Mouse (Mus musculus) yolk sac, embryonic 10.5 days (tissue): ENCODE data around the gene Slc23a4.

Source experiments
- DNase-seq: peaks from one replicate; pipeline ENCODE4 v3.0.0-alpha.2; 2017; ENCODE audit warnings: low spot score

Gene Slc23a4

DNA sequence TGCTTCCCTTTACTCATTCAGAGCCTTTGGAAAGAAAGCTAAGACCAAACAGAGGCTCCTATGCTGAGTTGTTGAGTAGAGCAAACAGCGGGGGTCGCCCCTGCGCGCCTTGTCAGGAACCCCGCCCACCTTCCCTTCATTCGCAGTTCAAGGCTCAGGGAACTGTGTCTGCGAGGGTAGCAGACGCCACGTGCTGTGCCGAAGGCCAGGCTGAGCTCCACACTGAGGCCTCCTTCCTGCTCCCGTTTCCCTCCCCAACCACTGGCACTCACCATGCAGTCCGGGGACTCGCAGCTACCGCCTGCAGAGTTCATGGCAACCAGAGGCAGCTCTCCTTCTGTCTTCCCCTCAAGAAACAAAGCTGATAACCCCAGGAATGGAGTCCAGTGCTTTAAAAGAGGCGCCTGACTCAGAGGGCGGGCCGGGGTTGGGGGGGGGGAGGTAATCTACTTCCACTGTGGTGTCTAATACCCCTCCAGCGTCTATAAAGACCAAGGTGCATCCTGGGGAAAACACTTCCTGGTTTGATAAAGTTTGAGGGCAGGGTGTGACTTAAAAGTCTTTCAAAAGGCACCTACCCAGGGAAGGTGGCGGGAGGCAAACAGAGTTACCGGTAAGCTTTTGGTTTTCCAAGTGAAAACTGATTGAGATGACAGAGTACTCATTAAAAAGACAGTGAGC is at the start of gene Slc23a4:
TSS of gene Slc23a4 (minus strand) at position 324 of the 681 bp plus-strand sequence.
- peak; percentile 26 for DNase-seq

- no peak for DNase-seq
These were observed 45.1 kb upstream of the Slc23a4 start for GRCm38 (mm10) chr6:35033341-35033740.

- DNase-seq: no peak
These were observed 44.5 kb upstream of the Slc23a4 start for GRCm38 (mm10) chr6:35032704-35033103.

DNA sequence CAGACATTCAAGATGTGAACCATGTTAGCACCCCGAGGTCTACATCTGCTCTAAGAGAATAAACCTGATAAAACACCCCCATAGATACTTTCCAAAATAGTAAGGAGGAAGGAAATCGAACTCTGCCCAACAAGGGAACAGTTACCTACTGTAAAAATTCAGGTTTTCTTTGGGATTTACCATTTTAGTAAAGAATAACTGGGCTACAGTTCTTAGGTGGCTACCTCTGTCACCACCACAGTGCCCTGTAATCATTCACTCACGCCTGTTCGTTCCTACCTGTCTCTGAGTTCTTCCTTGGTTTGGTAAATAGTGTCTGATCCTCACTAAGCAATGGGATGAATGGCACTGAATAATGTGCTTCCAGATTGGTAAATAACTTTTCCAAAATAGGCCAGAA is 42.6 kb upstream of the Slc23a4 start:
- no peak for DNase-seq

GRCm38 (mm10) chr6:35030226-35030625 is 42.0 kb upstream of the Slc23a4 start:
- DNase-seq: no peak

DNA sequence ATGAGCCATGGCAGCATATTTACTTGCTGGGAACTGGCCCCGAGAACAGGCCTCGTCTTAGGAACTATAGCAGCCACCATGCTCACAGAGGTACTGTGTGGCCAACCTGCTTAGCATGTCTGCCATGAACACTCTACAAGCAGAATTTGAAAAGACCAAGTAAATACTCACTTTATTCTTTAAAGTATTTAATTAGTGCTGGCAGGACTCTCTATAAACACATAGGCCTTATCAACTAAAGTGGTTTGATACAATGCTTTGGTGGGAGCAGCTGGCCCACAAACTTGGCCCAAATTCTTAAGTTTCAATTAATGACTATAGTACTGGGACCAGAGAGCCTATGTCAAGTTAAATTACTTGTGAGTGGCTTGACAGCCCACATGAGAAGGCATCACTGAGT is 39.8 kb upstream of the Slc23a4 start:
- no peak for DNase-seq

GRCm38 (mm10) chr6:35027257-35027656 is 39.1 kb upstream of the Slc23a4 start:
- no peak for DNase-seq

GRCm38 (mm10) chr6:35016624-35017023 is 28.4 kb upstream of the Slc23a4 start:
- no peak for DNase-seq

- no peak for DNase-seq
These were observed 23.7 kb upstream of the Slc23a4 start for GRCm38 (mm10) chr6:35011953-35012352.

- no peak for DNase-seq
These were observed 22.5 kb upstream of the Slc23a4 start for GRCm38 (mm10) chr6:35010705-35011104.

DNA sequence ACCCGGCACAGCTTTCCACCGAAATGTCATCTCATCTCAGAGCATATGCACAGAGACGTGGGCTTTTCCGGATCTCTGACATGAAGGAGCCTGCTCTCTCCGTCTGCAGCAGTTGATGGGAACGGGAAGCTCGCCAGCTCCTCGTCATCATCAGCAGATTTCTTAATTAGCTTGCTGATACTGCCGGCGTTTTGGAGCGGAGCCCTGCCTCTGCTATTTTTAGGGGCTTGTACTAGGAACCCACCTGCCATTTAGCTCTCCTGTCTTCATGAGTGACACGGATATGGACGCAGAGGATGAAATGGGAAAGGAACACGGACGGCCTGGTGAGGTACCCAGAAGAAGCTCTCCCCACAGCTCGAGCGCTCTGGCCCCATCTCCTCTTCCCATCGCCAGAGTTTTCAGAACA is 14.1 kb upstream of the Slc23a4 start:
- DNase-seq: no peak

DNA sequence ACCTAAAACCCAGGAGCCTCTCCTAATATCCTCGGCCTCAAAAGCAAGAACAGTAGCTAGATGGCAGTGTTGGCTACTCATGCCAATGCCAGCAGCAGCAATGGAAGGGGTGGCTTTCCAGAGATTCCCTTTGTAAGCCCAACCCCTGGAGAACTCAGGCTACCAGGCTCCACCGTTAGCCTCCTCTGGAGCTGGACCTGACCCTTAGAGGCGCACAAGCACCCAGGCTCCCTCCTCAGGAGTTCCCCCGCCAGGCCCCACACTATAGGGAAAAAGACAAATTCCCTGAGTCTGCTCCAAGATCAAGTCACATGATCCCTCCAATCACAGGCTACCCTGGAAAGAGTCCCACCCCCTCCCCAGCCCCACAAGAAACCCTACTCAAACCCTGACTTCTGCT is 10.9 kb upstream of the Slc23a4 start:
- no peak for DNase-seq

DNA sequence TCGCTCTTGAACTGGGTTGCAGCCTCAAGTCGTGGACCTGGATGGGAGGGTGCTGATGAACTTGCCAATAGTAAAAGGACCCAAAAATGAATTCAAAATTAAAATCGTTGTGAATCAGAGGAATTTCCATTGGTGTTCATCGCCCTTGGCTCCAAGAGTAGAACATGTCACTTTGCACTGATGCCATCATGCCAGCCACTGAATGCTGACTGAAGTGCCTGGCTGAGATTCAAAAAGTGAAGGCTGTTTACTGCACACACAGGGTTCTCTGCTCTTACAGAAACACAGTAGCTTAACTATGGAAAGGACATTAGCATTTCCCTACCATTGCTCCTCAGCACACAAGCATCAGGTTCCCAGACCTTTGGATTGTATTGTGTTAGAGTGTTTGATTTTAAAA is 8.3 kb upstream of the Slc23a4 start:
- no peak for DNase-seq

DNA sequence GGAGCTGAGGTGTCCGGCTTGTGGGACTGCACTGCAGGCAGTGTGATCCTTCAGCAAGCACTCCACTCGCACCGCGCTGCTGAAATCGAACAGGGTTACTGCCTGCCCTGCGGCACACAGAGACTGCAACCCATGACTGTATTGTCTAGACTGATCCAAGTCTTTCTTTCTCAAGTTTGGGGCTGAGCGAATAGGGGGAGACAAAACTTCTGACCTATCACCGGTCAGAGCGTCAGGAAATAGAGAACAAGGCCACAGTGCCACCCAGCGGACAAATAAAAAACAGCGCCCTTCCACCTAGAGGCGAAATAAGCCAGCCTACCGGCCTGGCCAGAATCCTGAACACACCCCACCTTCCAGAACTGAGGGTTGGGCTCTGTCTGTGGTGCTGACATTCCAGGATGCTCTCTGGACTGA is 7.1 kb upstream of the Slc23a4 start:
- peak; percentile 77 for DNase-seq

DNA sequence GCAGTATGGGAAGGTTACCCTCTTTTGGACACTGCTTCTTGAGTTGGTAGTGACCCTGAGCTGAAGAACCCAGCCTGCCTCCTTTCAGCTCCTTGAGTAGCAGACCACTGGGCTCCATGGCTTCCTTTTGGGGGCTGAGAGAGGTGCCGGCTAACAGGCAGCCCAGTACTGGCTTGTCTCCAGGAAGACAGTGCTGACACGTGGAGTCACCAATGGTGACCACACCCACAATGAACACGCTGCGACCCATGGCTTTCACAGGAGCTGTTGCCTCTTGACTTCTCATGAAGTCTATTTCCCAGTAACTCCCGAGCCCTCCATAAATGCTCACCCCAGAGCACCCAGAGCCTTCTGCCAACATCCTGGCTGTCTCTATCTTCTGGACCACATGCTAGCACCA is 6.5 kb upstream of the Slc23a4 start:
- DNase-seq: no peak

DNA sequence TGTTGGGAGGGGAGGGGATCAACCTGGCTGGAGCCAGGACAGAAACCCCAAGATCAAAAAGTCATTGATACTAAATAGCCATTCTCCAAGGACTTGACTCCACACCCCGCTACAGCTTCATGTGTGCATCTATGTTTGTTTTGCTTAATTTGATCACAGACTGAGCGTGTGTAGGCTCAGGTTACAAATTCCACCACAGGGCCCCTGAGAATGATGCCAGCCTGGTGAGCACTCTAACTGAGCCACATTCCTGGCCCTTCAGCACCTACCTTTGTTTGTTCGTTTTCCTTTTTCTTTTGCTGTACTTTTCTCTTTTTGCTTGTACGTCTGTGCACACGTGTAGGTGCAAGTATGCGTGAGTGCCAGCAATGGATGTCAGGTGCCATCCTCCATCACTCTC is 1.1 kb upstream of the Slc23a4 start:
- no peak for DNase-seq

DNA sequence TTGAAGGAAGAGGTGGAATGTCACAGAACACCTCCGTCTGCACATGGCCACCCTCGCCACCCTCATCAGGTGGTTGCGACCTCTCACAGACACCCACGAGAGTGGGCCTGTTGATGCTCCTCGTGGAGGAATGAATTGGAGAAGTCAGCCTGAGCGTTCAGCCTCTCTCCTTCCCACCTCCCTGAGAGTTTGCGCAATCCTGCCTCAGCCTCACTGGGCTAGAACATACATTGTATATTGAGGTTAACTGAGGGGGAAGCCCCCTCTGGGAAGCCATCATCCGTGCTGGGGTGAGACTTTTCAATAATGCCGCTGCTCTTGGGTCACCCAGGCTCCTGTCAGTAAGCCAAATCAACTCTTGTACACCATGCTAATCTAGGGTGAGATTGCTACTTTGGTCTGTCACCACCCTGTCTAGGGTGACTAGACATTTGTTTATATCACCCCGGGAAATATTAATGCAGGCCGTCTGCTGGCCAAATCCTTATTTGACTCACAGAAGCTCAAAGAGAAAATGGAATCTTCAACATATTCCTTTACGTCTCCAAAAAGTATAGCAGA is 1.0 kb downstream of the Slc23a4 start:
- no peak for DNase-seq

- DNase-seq: no peak
These were observed 7.5 kb downstream of the Slc23a4 start for GRCm38 (mm10) chr6:34980661-34981060.

- no peak for DNase-seq
These were observed 8.9 kb downstream of the Slc23a4 start for GRCm38 (mm10) chr6:34979291-34979690.

DNA sequence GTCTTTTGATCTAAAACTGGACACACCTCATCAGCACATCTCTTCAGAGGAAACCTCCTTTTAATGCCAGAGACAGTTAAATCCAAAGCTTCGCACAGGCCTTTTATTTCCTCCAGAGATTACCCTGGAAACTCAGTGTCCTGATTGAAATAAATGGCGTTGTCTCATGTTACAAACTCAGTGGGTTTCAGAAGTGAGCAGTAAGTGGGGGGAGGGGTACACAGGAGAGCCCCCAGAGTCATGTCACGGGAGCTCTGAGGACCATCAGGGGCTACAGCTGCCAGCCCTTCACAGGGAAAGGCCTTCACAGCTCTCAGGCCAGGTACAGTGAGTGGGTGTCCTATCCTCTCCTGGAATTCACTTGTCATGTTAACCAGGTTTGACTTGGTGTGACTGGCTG is 17.0 kb downstream of the Slc23a4 start:
- no peak for DNase-seq

- no peak for DNase-seq
These were observed 22.2 kb downstream of the Slc23a4 start for GRCm38 (mm10) chr6:34965819-34966539.

- DNase-seq: no peak
These were observed 23.7 kb downstream of the Slc23a4 start for GRCm38 (mm10) chr6:34964550-34964949.

GRCm38 (mm10) chr6:34959131-34959530 is 29.1 kb downstream of the Slc23a4 start:
- no peak for DNase-seq
